Mouse (Mus musculus): ENCODE results near the gene Trim9. TPM values are rescaled to one million over a fixed set of nuclear protein-coding genes. Genes with fewer than 3 reads are reported as not detected.

Gene Trim9
- polyA plus RNA-seq (2011; ENCODE audit: insufficient read depth, insufficient read length, low read depth, missing spikeins): not detected in 2 replicates

DNA sequence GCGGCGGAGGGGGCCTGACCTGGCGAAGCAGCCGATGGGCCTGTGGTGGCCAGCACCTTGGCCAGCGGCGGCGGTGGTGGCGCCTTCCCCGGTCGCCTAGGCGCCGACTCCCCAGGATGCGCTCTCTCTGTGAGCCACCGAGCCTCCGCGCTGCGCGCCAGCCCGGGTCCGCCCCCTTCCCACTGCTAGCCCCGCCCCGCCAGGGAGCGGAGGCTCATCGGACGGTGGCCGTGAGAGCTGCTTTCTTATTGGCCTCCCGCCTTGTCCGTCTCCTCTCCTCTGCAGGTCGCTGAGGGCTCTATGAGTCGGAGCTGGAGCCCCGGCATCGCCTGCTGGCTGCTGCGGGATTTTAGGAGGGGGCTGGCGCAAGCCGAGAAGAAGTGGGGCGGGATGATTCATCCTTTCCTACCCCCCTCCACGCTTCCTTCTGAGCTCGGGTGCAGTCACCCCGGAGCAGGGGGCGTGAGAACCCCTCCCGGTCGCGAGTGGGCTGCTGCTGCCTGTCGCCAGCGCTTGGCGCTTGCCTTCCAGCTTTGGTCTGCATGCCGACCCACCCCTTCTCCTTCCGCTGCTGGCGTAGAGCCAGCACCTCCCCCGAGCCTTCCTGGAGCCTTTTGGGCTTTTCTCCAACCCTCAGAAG is at the start of gene Trim9:
Gene Trim9, minus strand, starts transcription at position 413 of the 640 bp plus-strand sequence.
- Histone ChIP-seq H3K4me3 (ENCODE audit: low read depth, low read length) (peak within 1 kb of the TSS; percentile 77), H3K9ac (ENCODE audit: low read depth, poor library complexity, severe bottlenecking) (peak within 1 kb of the TSS; percentile 47), H3K9me3 (replicated peaks; ENCODE audit: control insufficient read depth, insufficient read depth, low read length, poor library complexity, severe bottlenecking) (no peaks in the 10 kb centered on the region), H3K4me1 (ENCODE audit: control insufficient read depth, insufficient read depth, low read length) (no peaks in the 10 kb centered on the region), H3K27me3 (ENCODE audit: control insufficient read depth, insufficient read depth, low read length, poor library complexity, severe bottlenecking) (no peaks in the 10 kb centered on the region; the same call in 1 of the 2 replicates), H3K36me3 (ENCODE audit: control insufficient read depth, insufficient read depth, low read length, poor library complexity, severe bottlenecking) (no peaks in the 10 kb centered on the region), H3K27ac (ENCODE audit: insufficient read depth, low read length) (no peak within 1 kb of the TSS)
- TF ChIP-seq POLR2A (IDR thresholded peaks at IDR 0.05; ENCODE audit: insufficient read depth, low read length) (peak; percentile 31), EP300 (IDR thresholded peaks at IDR 0.05; ENCODE audit: insufficient read depth, low read depth, low read length) (no peak), CTCF (IDR thresholded peaks at IDR 0.05; ENCODE audit: low read depth, low read length) (no peak)

DNA sequence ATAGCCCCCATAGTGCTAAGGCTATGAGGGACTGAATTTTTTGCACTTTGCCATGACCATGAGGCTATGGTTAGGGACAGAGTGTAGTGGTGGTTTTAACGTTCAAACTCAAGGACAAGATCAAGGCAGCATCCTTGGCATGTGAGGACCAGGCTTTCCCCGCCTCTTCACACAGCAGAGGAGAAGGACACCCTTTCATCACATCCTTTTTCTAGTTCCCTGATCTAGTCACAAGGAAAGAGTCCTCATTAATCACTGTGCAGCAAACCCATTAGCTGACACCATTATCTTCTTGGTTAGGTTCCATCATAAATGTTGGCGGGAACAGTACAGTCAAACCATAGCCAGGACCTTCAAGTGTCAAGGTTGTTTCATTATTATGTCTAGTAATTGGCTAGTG is 47.6 kb upstream of the Trim9 start:
- H3K4me3 ChIP-seq (ENCODE audit: low read depth, low read length): no peak overlapping the region
- H3K27ac ChIP-seq (ENCODE audit: insufficient read depth, low read length): no peak overlapping the region
- H3K4me1 ChIP-seq (ENCODE audit: control insufficient read depth, insufficient read depth, low read length): no peaks in the 10 kb centered on the region
- H3K27me3 ChIP-seq (ENCODE audit: control insufficient read depth, insufficient read depth, low read length, poor library complexity, severe bottlenecking): no peaks in the 10 kb centered on the region; the same call in 1 of the 2 replicates
- no peak overlapping the region for H3K9ac ChIP-seq (ENCODE audit: low read depth, poor library complexity, severe bottlenecking)
- no peaks in the 10 kb centered on the region for H3K9me3 ChIP-seq (replicated peaks; ENCODE audit: control insufficient read depth, insufficient read depth, low read length, poor library complexity, severe bottlenecking)
- H3K36me3 ChIP-seq (ENCODE audit: control insufficient read depth, insufficient read depth, low read length, poor library complexity, severe bottlenecking): no peaks in the 10 kb centered on the region
- no peak for TF ChIP-seq CTCF (IDR thresholded peaks at IDR 0.05; ENCODE audit: low read depth, low read length)
- TF ChIP-seq EP300 (IDR thresholded peaks at IDR 0.05; ENCODE audit: insufficient read depth, low read depth, low read length): no peak
- TF ChIP-seq POLR2A (IDR thresholded peaks at IDR 0.05; ENCODE audit: insufficient read depth, low read length): no peak

DNA sequence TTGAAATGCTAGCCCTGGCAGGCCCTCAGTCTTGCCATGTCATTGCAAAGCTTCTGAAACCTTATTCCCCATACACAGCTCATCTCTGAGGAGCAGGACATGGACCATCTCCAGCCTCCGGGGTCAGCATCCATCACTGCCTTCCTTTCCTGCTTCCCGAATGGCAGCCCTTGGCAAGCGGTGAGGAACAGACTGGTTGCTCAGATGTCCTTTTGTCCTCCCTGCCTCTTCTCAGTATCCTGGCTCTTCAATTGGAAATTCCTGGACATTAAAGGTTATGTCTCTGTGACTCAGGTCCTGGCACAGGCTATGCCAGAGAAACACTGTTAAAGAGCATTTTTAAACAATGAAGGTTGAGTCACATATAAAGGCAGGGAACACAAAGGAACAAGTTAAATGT is 43.8 kb upstream of the Trim9 start:
- no peak overlapping the region for H3K27ac ChIP-seq (ENCODE audit: insufficient read depth, low read length)
- no peaks in the 10 kb centered on the region; the same call in 1 of the 2 replicates for H3K27me3 ChIP-seq (ENCODE audit: control insufficient read depth, insufficient read depth, low read length, poor library complexity, severe bottlenecking)
- no peak overlapping the region for H3K4me3 ChIP-seq (ENCODE audit: low read depth, low read length)
- H3K4me1 ChIP-seq (ENCODE audit: control insufficient read depth, insufficient read depth, low read length): no peaks in the 10 kb centered on the region
- H3K9ac ChIP-seq (ENCODE audit: low read depth, poor library complexity, severe bottlenecking): no peak overlapping the region
- H3K36me3 ChIP-seq (ENCODE audit: control insufficient read depth, insufficient read depth, low read length, poor library complexity, severe bottlenecking): no peaks in the 10 kb centered on the region
- no peak for TF ChIP-seq POLR2A (IDR thresholded peaks at IDR 0.05; ENCODE audit: insufficient read depth, low read length)
- TF ChIP-seq EP300 (IDR thresholded peaks at IDR 0.05; ENCODE audit: insufficient read depth, low read depth, low read length): no peak
- no peak for TF ChIP-seq CTCF (IDR thresholded peaks at IDR 0.05; ENCODE audit: low read depth, low read length)
- no peaks in the 10 kb centered on the region for H3K9me3 ChIP-seq (replicated peaks; ENCODE audit: control insufficient read depth, insufficient read depth, low read length, poor library complexity, severe bottlenecking)

DNA sequence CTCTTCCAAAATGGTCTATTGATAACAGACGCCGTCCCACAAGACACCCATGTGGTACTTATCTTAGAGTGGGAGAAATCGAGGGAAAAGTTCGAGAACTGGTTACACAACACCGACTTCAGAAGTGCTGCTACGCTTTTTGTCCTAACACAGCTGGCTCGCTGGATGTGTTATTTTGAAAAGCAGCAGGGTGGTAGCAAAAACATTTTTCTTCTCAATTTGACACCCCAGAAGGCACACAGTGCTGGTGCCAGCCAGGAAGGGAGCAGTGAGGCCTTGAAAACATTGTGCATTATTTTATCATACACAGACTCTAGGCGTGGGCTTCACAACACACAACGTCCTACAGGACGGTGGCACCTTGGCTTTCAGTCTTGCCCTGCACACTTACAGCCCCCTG is 27.6 kb upstream of the Trim9 start:
- Histone ChIP-seq H3K4me3 (ENCODE audit: low read depth, low read length) (no peak overlapping the region), H3K27ac (ENCODE audit: insufficient read depth, low read length) (no peak overlapping the region), H3K36me3 (ENCODE audit: control insufficient read depth, insufficient read depth, low read length, poor library complexity, severe bottlenecking) (no peaks in the 10 kb centered on the region), H3K27me3 (ENCODE audit: control insufficient read depth, insufficient read depth, low read length, poor library complexity, severe bottlenecking) (no peaks in the 10 kb centered on the region), H3K9me3 (replicated peaks; ENCODE audit: control insufficient read depth, insufficient read depth, low read length, poor library complexity, severe bottlenecking) (no peaks in the 10 kb centered on the region), H3K9ac (ENCODE audit: low read depth, poor library complexity, severe bottlenecking) (no peak overlapping the region), H3K4me1 (ENCODE audit: control insufficient read depth, insufficient read depth, low read length) (no peaks in the 10 kb centered on the region)
- no peak for TF ChIP-seq POLR2A (IDR thresholded peaks at IDR 0.05; ENCODE audit: insufficient read depth, low read length)
- TF ChIP-seq EP300 (IDR thresholded peaks at IDR 0.05; ENCODE audit: insufficient read depth, low read depth, low read length): no peak
- no peak for TF ChIP-seq CTCF (IDR thresholded peaks at IDR 0.05; ENCODE audit: low read depth, low read length)

DNA sequence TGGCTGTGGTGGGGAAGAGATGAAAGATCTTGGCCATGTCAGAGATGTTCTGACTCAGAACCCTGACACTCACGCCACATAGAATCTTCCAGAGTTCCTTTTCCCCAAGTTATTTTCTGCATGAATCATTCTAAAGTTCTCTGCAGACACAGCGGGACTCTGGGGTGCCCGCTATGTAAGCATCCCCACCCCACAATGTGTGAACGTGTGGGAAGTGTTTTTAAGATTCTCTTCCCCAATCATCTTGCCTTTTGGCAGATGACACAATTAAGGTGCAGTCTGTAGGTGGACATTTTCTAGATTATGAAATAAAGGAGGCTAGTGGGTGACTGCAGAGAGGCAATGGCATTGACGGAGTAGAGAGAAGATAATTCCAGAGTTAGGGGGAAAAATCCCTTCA is 25.5 kb upstream of the Trim9 start:
- H3K27me3 ChIP-seq (ENCODE audit: control insufficient read depth, insufficient read depth, low read length, poor library complexity, severe bottlenecking): no peaks in the 10 kb centered on the region
- no peaks in the 10 kb centered on the region for H3K4me1 ChIP-seq (ENCODE audit: control insufficient read depth, insufficient read depth, low read length)
- H3K27ac ChIP-seq (ENCODE audit: insufficient read depth, low read length): no peak overlapping the region
- TF ChIP-seq CTCF (IDR thresholded peaks at IDR 0.05; ENCODE audit: low read depth, low read length) (no peak), POLR2A (IDR thresholded peaks at IDR 0.05; ENCODE audit: insufficient read depth, low read length) (no peak), EP300 (IDR thresholded peaks at IDR 0.05; ENCODE audit: insufficient read depth, low read depth, low read length) (no peak)
- H3K4me3 ChIP-seq (ENCODE audit: low read depth, low read length): no peak overlapping the region
- no peaks in the 10 kb centered on the region for H3K36me3 ChIP-seq (ENCODE audit: control insufficient read depth, insufficient read depth, low read length, poor library complexity, severe bottlenecking)
- H3K9ac ChIP-seq (ENCODE audit: low read depth, poor library complexity, severe bottlenecking): no peak overlapping the region
- H3K9me3 ChIP-seq (replicated peaks; ENCODE audit: control insufficient read depth, insufficient read depth, low read length, poor library complexity, severe bottlenecking): no peaks in the 10 kb centered on the region

DNA sequence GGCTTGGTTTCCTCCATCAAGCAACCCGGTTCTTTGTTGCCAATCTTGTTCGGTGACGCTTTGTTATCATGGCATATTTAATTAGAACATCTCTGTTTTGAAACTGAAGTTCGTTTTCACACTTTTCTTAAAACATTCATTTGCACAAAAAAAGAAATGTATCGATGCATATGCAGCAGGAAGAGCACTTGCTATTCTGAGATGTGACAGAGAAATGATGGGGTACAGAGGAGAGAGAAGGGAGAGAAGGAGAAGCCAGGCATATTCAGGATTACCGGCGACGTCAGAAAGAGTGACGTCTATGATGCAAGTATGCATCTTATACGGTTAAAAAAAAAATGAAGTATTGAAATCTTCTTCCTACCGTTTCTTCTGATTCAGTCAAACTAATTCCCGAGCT is 21.9 kb upstream of the Trim9 start:
- no peaks in the 10 kb centered on the region for H3K36me3 ChIP-seq (ENCODE audit: control insufficient read depth, insufficient read depth, low read length, poor library complexity, severe bottlenecking)
- H3K27ac ChIP-seq (ENCODE audit: insufficient read depth, low read length): no peak overlapping the region
- no peak overlapping the region for H3K4me3 ChIP-seq (ENCODE audit: low read depth, low read length)
- H3K9ac ChIP-seq (ENCODE audit: low read depth, poor library complexity, severe bottlenecking): no peak overlapping the region
- TF ChIP-seq CTCF (IDR thresholded peaks at IDR 0.05; ENCODE audit: low read depth, low read length) (no peak), EP300 (IDR thresholded peaks at IDR 0.05; ENCODE audit: insufficient read depth, low read depth, low read length) (no peak), POLR2A (IDR thresholded peaks at IDR 0.05; ENCODE audit: insufficient read depth, low read length) (no peak)
- no peaks in the 10 kb centered on the region for H3K9me3 ChIP-seq (replicated peaks; ENCODE audit: control insufficient read depth, insufficient read depth, low read length, poor library complexity, severe bottlenecking)
- no peaks in the 10 kb centered on the region for H3K27me3 ChIP-seq (ENCODE audit: control insufficient read depth, insufficient read depth, low read length, poor library complexity, severe bottlenecking)
- no peaks in the 10 kb centered on the region for H3K4me1 ChIP-seq (ENCODE audit: control insufficient read depth, insufficient read depth, low read length)
